Mouse (Mus musculus) stomach, embryonic 16.5 days (tissue): ENCODE measurements at regions not wholly inside any gene's neighbourhood (a gene's known extent, or its start where the extent isn't known, plus 50 kb on each side); places are given as distances from the start of the nearest gene placed in this dataset.

Experiments used
- ATAC-seq: fragments of 200-750 bp; cut with Nextera tagmentation; 2 replicates; pipeline ENCODE4 v1.8.0; 2017; ENCODE audit warnings: moderate number of reproducible peaks, moderate TSS enrichment; ENCODE audit not compliant: insufficient read depth, low FRiP score
- H3K27ac ChIP-seq: fragments of 300-500 bp; sonication (generic); 2 replicates; pipeline ENCODE4 v1.5.1; 2014; ENCODE audit warnings: low read length
- H3K27me3 ChIP-seq: fragments of 300-500 bp; sonication (generic); 2 replicates; pipeline ENCODE4 v1.6.1; 2014; ENCODE audit warnings: low read length, control low read depth, mixed read lengths; ENCODE audit not compliant: control insufficient read depth, insufficient read depth
- H3K36me3 ChIP-seq: fragments of 300-500 bp; sonication (generic); 2 replicates; pipeline ENCODE4 v1.6.1; 2014; ENCODE audit warnings: low read length; ENCODE audit not compliant: control insufficient read depth, insufficient read depth
- H3K4me1 ChIP-seq: fragments of 300-500 bp; sonication (generic); 2 replicates; pipeline ENCODE4 v1.6.1; 2014; ENCODE audit warnings: low read length, control low read depth, mixed read lengths; ENCODE audit not compliant: control insufficient read depth, insufficient read depth
- H3K4me2 ChIP-seq: fragments of 300-500 bp; sonication (generic); 2 replicates; pipeline ENCODE4 v1.6.1; 2014; ENCODE audit warnings: low read depth, low read length, mixed read lengths
- H3K4me3 ChIP-seq: fragments of 300-500 bp; sonication (generic); replicated peaks from 2 replicates; pipeline ENCODE4 v1.5.1; 2014; ENCODE audit warnings: mild to moderate bottlenecking, low read length
- H3K9ac ChIP-seq: fragments of 300-500 bp; sonication (generic); 2 replicates; pipeline ENCODE4 v1.6.1; 2014; ENCODE audit warnings: low read length
- H3K9me3 ChIP-seq: fragments of 300-500 bp; sonication (generic); replicated peaks from 2 replicates; pipeline ENCODE4 v1.6.1; 2016; ENCODE audit warnings: low read length, control low read depth; ENCODE audit not compliant: control insufficient read depth
- WGBS: fragments of 180-500 bp; shearing (Covaris S2); extraction: QIAGEN DNeasy Blood & Tissue Kit; methylation state at CpG from one replicate; pipeline ENCODE4 v1.1.7; 2014; 5-methylcytosine and 5-hydroxymethylcytosine counted together

DNA sequence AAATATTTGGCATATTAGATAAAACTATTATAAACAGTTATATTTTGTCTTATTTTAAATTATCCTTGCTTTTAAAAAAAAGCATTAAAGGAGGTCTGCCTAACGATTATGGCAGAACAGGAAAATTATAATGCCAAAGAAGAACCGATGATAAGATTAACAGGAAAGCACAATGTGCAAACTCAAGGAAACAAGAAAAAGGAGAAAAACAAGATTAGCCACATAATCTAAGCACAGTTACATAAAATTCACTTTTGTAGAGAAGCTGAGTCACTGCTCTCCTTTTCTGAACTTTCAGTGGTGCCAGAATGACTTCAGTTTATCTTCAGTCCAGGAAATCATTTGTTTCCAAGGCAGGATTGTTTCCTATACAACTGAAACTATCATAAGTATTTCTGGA lies 734.7 kb upstream of the Pabpc4l start:
- H3K27ac ChIP-seq: no peak overlapping the region
- no peaks in the 10 kb centered on the region for H3K4me1 ChIP-seq
- H3K9ac ChIP-seq: no peak overlapping the region
- no peaks in the 10 kb centered on the region for H3K27me3 ChIP-seq
- no peak for ATAC-seq
- WGBS: 79% methylated on average over 2 of the region's 2 CpGs
- H3K4me3 ChIP-seq: no peak overlapping the region
- no peaks in the 10 kb centered on the region for H3K9me3 ChIP-seq
- H3K36me3 ChIP-seq: no peaks in the 10 kb centered on the region
- no peak overlapping the region for H3K4me2 ChIP-seq

DNA sequence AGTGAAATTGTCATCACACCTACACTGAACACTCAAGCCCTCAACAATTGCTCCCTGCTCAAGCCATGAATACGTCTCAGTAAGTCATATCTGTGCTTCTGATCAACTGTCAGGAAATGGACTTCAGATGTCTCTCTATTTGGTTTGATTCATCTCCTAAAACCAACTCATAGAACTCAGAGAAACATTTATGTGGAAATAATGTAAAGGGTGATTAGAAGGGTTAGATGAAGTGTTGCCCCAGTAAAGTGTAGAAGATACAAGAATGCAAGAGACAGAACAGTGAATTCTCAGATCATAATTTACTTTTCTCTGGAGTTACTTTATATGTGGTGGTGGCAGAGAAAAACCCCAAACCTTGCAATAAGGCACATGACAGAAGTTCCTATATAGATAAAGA lies 732.4 kb upstream of the Pabpc4l start:
- H3K4me1 ChIP-seq: no peaks in the 10 kb centered on the region
- no peak overlapping the region for H3K4me2 ChIP-seq
- H3K36me3 ChIP-seq: no peaks in the 10 kb centered on the region
- H3K9me3 ChIP-seq: no peaks in the 10 kb centered on the region
- ATAC-seq: no peak
- H3K27ac ChIP-seq: no peak overlapping the region
- H3K4me3 ChIP-seq: no peak overlapping the region
- no peaks in the 10 kb centered on the region for H3K27me3 ChIP-seq
- WGBS: 73% methylated on average over 1 of the region's 1 CpGs
- no peak overlapping the region for H3K9ac ChIP-seq
